Mouse (Mus musculus) testis, adult 2 months (tissue): ENCODE results near the gene Smtnl1.

Experiments
- CTCF ChIP-seq: fragments of 200-500 bp; IDR thresholded peaks from 2 replicates; pipeline ENCODE4 v1.5.1; 2012; ENCODE audit warnings: low read depth, mild to moderate bottlenecking, inconsistent platforms, low read length, moderate library complexity; ENCODE audit not compliant: control insufficient read depth, insufficient read depth, insufficient replicate concordance
- POLR2A ChIP-seq: fragments of 200-500 bp; IDR thresholded peaks from 2 replicates; pipeline ENCODE4 v1.6.1; 2012; ENCODE audit warnings: low read depth, mild to moderate bottlenecking, inconsistent platforms, low read length, moderate library complexity; ENCODE audit not compliant: control insufficient read depth

DNA sequence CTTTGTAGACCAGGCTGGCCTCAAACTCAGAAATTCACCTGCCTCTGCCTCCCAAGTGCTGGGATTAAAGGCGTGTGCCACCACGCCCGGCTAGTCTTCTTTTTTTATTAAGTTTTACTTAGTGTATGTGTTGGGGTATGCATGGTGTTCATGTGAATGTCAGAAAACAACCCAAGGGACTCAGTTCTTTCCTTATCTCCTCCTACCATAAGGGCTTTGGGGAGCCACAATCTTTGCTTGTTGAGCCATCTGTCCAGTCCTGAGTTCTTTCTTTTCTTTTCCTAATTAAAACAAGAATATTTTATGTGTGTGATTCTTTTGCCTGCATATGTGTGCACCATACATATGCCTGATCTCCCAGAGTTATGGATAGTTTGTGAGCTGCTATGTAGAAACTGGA is 29.3 kb downstream of the Smtnl1 start:
- TF ChIP-seq CTCF: no peak
- TF ChIP-seq POLR2A: no peak
